In genomic region chr9:79919303-79919721, GRCm38 (mm10) we compare ENCODE assay signal across 10 mouse cellular contexts.
A peak's percentile ranks its signal among the peaks of the same experiment; 100 is the strongest.
DNase-seq lines count a peak whose midpoint lies in the region; ATAC-seq and TF ChIP-seq lines count a peak whose summit lies in the region.
"Had no signal": no experiment of that assay in that cellular context is flagged by ENCODE, and none has a peak within 500 bp of the region (broad histone marks: within the 10 kb centered on the region; RNA-seq: fewer than 3 reads in every experiment).

No protein-coding gene starts in this region.

- no peaks in the 10 kb centered on the region for H3K27me3 ChIP-seq in lung, postnatal 0 days (replicated peaks; ENCODE audit: insufficient read depth, low read length)
- no peaks in the 10 kb centered on the region for H3K27me3 ChIP-seq in heart, embryonic 13.5 days (replicated peaks)
- H3K27me3 ChIP-seq: Patski had no signal

- intact Hi-C loops in left cerebral cortex, postnatal 10 days (cut with DNase I), result no loop called here

- no peak overlapping the region for H3K27ac ChIP-seq in lung, postnatal 0 days (ENCODE audit: low read length)
- H3K27ac ChIP-seq in heart, embryonic 13.5 days (replicated peaks), result peak overlapping the region; percentile 87

- TF ChIP-seq EP300 in lung, postnatal 0 days (IDR thresholded peaks at IDR 0.05), result no peak

- no peak for TF ChIP-seq CTCF in lung, postnatal 0 days (IDR thresholded peaks at IDR 0.05)

- peaks cover 8% of the 10 kb centered on the region for H3K4me1 ChIP-seq in lung, postnatal 0 days (ENCODE audit: insufficient read depth, low read depth, low read length)
- H3K4me1 ChIP-seq in heart, embryonic 13.5 days, result peaks cover 69% of the 10 kb centered on the region

- H3K4me3 ChIP-seq in lung, postnatal 0 days (ENCODE audit: low read depth, low read length), result no peak overlapping the region
- peak overlapping the region; percentile 22 for H3K4me3 ChIP-seq in heart, embryonic 13.5 days

- H3K36me3 ChIP-seq in lung, postnatal 0 days (ENCODE audit: insufficient read depth, low read length), result no peaks in the 10 kb centered on the region
- H3K36me3 ChIP-seq in heart, embryonic 13.5 days, result no peaks in the 10 kb centered on the region

- no peak overlapping the region for H3K4me2 ChIP-seq in lung, postnatal 0 days (replicated peaks; ENCODE audit: low read depth, low read length)
- H3K4me2 ChIP-seq in heart, embryonic 13.5 days, result peak overlapping the region; percentile 59

- no peaks in the 10 kb centered on the region for H3K9me3 ChIP-seq in lung, postnatal 0 days (ENCODE audit: low read length)
- H3K9me3 ChIP-seq in heart, embryonic 13.5 days, result no peaks in the 10 kb centered on the region

- 40% methylated on average over 7 of the region's 7 CpGs for WGBS in lung, postnatal 0 days
- WGBS in heart, embryonic 13.5 days, result 11% methylated on average over 7 of the region's 7 CpGs

- H3K9ac ChIP-seq in lung, postnatal 0 days (replicated peaks; ENCODE audit: low read depth), result no peak overlapping the region
- peak overlapping the region; percentile 69; the same call in 1 of the 2 replicates for H3K9ac ChIP-seq in heart, embryonic 13.5 days

- ATAC-seq in lung, postnatal 0 days, result peak; percentile 40
- no peak for ATAC-seq in heart, embryonic 13.5 days (ENCODE audit: extremely low read depth, insufficient number of reproducible peaks, low FRiP score, low TSS enrichment)
- ATAC-seq: Patski had no signal

- DNase-seq in lung, postnatal 0 days (ENCODE audit: low spot score), result no peak
- DNase-seq in lung, postnatal 36 days, result no peak
- peak; percentile 30 to 38 for DNase-seq in lung, postnatal 4 days
- DNase-seq in thymus, postnatal 25 days, result peak; percentile 38
- no peak for DNase-seq in cerebellum, postnatal 10 days
- no peak for DNase-seq in embryo, embryonic 9.5 days (ENCODE audit: extremely low spot score)
- DNase-seq in left cerebral cortex, postnatal 10 days (ENCODE audit: extremely low spot score in 1 of 2, low spot score in 2 of 2), result no peak
- DNase-seq: kidney, adult 11 months had no signal

Comparison
In these comparisons a context has a peak if more than half of its experiments do, and no peak if none do; other contexts are left out.
1. DNase-seq: peak in lung, postnatal 4 days (2 of 2) and thymus, postnatal 25 days (single experiment); none in lung, postnatal 0 days (single experiment), lung, postnatal 36 days (single experiment), cerebellum, postnatal 10 days (0 of 2), embryo, embryonic 9.5 days (single experiment) and left cerebral cortex, postnatal 10 days (0 of 2).